Mouse (Mus musculus) embryonic facial prominence, embryonic 10.5 days (tissue): ENCODE measurements at regions not wholly inside any gene's neighbourhood (a gene's known extent, or its start where the extent isn't known, plus 50 kb on each side); places are given as distances from the start of the nearest gene placed in this dataset.
A peak's percentile ranks its signal among the peaks of the same experiment; 100 is the strongest.

ENCODE experiments used
- DNase-seq: peaks from one replicate; pipeline ENCODE4 v3.0.0-alpha.2; 2017; ENCODE audit warnings: low spot score
- H3K27ac ChIP-seq: fragments of 300-500 bp; sonication (generic); replicated peaks from 2 replicates; pipeline ENCODE4 v1.5.1; 2016; ENCODE audit warnings: mild to moderate bottlenecking
- H3K27me3 ChIP-seq: fragments of 300-500 bp; sonication (generic); replicated peaks from 2 replicates; pipeline ENCODE4 v1.6.1; 2016; ENCODE audit warnings: low read depth, mild to moderate bottlenecking; ENCODE audit not compliant: poor library complexity, severe bottlenecking
- H3K36me3 ChIP-seq: fragments of 300-500 bp; sonication (generic); replicated peaks from 2 replicates; pipeline ENCODE4 v1.6.1; 2016; ENCODE audit warnings: mild to moderate bottlenecking, moderate library complexity
- H3K4me1 ChIP-seq: fragments of 300-500 bp; sonication (generic); 2 replicates; pipeline ENCODE4 v1.6.1; 2016
- H3K4me3 ChIP-seq: fragments of 300-500 bp; sonication (generic); 2 replicates; pipeline ENCODE4 v1.5.1; 2016; ENCODE audit warnings: mild to moderate bottlenecking, moderate library complexity
- H3K9me3 ChIP-seq: fragments of 300-500 bp; sonication (generic); 2 replicates; pipeline ENCODE4 v1.6.1; 2016; ENCODE audit warnings: mild to moderate bottlenecking
- WGBS: fragments of 180-500 bp; shearing (Covaris S2); methylation state at CpG from one replicate; pipeline ENCODE4 v1.1.7; 2016; 5-methylcytosine and 5-hydroxymethylcytosine counted together

DNA sequence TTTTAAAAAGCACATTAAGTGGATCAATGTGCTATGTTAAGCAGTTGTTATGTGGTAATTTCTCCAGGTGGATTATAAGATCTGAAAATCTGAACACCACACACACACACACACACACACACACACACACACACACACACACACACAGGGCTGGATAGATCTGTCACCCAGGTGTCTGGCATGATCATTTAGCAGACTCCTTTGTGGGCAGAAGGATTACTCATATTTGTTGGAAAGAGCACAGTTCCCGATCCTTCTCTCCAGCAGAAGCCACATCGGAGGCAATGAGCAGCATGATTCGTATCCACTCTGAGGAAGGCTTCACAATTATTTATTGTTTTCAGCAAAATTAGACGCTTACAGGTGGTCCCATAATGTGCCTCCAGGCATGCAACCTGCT is 116.6 kb upstream of the Dpyd start:
- DNase-seq, result no peak
- WGBS, result 86% methylated on average over 4 of the region's 4 CpGs
- Histone ChIP-seq H3K36me3 (no peaks in the 10 kb centered on the region), H3K4me3 (no peak overlapping the region), H3K27me3 (no peaks in the 10 kb centered on the region), H3K27ac (no peak overlapping the region), H3K9me3 (no peaks in the 10 kb centered on the region), H3K4me1 (peaks cover 5% of the 10 kb centered on the region)

DNA sequence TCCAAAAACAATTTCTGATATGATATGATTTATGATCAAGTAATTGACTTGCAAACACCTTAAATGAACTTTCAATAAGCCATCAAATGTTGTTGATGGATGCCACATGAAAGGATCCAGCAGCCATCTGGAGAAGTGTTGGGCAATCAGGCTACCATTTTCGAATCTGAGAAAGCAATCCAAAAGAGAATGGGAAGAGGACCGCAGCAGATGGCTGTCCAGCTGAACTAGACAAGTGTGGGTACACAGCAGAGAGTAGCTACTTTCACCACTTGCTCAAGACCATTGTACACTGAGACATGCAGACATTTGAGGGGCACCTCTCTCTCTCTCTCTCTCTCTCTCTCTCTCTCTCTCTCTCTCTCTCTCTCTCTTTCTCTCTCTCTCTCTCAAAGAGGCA is 102.3 kb upstream of the Dpyd start:
- no peak for DNase-seq

GRCm38 (mm10) chr3:118465611-118466010 is 96.3 kb upstream of the Dpyd start:
- WGBS, result 95% methylated on average over 2 of the region's 2 CpGs
- Histone ChIP-seq H3K27me3 (no peaks in the 10 kb centered on the region), H3K9me3 (no peaks in the 10 kb centered on the region), H3K4me1 (no peaks in the 10 kb centered on the region), H3K36me3 (no peaks in the 10 kb centered on the region), H3K4me3 (no peak overlapping the region), H3K27ac (no peak overlapping the region)
- no peak for DNase-seq

More for the DNA sequence above, 102.3 kb upstream of the Dpyd start:
- H3K36me3 ChIP-seq, result no peaks in the 10 kb centered on the region
- H3K27me3 ChIP-seq, result no peaks in the 10 kb centered on the region
- H3K4me3 ChIP-seq, result no peak overlapping the region
- no peak overlapping the region for H3K27ac ChIP-seq
- 92% methylated on average over 2 of the region's 2 CpGs for WGBS
- H3K4me1 ChIP-seq, result no peaks in the 10 kb centered on the region
- H3K9me3 ChIP-seq, result no peaks in the 10 kb centered on the region

DNA sequence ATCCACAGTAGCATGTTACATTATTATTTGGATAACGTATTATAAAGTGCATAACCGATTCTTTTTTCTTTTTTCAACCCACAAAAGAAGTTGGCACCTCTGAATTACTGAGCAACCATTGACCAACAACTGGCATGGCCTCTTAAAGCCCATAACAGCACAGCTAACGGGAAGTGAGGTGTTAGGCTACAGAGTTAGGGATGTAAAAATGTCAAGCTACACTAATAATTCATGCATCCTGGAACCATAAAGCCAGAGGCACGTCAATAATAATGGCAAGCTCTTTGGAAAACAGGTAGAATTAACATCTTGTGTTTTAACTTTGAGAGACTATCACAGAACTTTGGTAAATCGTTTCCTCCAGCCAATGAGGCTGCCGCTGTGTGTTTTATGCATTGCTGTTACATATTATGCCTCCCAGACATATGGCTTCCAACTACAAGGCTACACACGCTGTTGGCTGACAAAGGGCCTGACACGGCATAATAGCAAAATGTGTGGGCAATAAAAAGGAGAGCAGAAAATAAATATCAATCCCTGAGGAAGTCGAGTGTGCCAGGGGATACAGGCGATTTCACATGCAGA is 89.6 kb upstream of the Dpyd start:
- Histone ChIP-seq H3K27ac (no peak overlapping the region), H3K4me3 (no peak overlapping the region), H3K36me3 (no peaks in the 10 kb centered on the region), H3K27me3 (no peaks in the 10 kb centered on the region), H3K4me1 (0 out of 2 replicates have a peak, but pooled peaks cover 5% of the 10 kb centered on the region), H3K9me3 (no peaks in the 10 kb centered on the region)
- 83% methylated on average over 10 of the region's 10 CpGs for WGBS
- DNase-seq, result no peak

- Histone ChIP-seq H3K4me3 (no peak overlapping the region), H3K27me3 (no peaks in the 10 kb centered on the region), H3K36me3 (no peaks in the 10 kb centered on the region), H3K9me3 (no peaks in the 10 kb centered on the region), H3K4me1 (peaks cover 8% of the 10 kb centered on the region), H3K27ac (no peak overlapping the region)
- 90% methylated on average over 8 of the region's 8 CpGs for WGBS
- DNase-seq, result no peak
Measured at GRCm38 (mm10) chr3:118478065-118478464, 83.9 kb upstream of the Dpyd start.

DNA sequence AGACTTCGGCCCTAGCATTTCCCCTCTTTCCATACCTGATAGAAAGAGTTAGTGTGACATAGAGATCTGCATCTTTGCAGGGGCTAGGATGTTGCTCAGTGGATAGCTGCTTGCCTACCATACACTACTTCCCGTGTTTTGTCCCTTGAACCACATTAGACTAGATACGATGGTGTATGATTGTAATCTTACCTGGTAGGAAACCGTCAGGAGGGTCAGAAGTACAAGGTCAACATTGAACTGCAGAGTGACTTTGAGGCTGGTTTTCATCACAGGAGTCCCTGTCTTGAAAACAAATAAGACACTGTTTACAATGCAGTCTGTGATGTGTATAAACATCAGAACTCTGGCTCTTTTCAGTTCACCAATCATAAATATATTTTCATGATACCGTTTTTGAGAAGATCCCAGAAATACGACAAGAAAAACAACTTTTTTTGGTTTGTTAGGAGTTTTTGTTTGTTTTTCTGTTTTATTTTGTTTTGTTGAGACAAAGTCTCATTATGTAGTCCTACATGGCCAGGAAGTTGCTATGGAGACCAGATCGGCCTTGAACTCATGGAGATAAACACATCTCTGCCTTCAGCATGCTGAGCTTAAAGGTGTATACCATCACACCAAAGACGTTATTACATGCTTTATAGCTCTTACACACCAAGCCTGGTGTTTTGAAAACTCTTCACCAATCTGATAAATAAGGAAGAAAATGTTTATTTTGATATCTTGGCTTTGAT is 81.2 kb upstream of the Dpyd start:
- no peaks in the 10 kb centered on the region for H3K9me3 ChIP-seq
- H3K27ac ChIP-seq, result no peak overlapping the region
- peaks cover 8% of the 10 kb centered on the region for H3K4me1 ChIP-seq
- WGBS, result 78% methylated on average over 8 of the region's 8 CpGs
- no peaks in the 10 kb centered on the region for H3K27me3 ChIP-seq
- H3K36me3 ChIP-seq, result no peaks in the 10 kb centered on the region
- no peak for DNase-seq
- H3K4me3 ChIP-seq, result no peak overlapping the region

DNA sequence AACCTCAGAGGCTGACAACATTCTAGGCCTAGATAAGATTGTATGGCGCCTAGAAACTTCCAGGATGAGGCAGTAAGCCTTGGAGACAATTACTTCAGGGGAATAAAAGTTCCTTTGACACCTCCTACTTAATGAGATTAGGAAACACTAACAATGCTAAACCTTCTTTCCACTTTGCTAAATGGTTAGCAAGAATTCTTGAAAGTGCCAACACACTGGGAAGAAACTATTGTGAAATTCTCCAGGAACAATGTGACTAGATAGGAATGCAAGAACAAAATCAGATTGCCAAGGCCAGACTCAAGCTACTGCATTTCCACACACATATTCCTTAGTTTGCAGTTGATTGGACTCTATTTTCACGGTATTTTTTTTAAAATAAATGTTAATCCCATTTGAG is 76.0 kb upstream of the Dpyd start:
- Histone ChIP-seq H3K27me3 (no peaks in the 10 kb centered on the region), H3K9me3 (no peaks in the 10 kb centered on the region), H3K4me3 (no peak overlapping the region), H3K4me1 (no peaks in the 10 kb centered on the region), H3K36me3 (no peaks in the 10 kb centered on the region), H3K27ac (no peak overlapping the region)
- DNase-seq, result no peak
- WGBS, result 77% methylated on average over 2 of the region's 2 CpGs

DNA sequence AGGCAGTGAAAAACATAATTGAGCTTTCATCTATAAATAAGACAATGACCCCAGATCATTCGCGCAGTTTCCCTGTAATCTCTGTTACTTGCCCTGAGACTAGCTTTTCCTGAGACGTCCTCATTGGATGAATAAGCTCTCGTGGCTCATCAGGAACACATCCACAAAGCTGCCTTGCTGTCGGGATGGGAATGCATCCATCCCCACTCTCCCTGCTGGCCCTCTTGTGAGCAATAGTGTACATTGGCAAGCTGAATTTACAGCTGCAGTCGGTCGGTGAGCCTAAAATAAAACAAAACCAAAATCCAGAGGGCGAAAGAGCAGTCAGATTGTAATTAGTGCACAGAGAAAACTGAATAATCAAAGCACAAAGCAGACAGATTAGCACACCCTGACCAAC is 74.5 kb upstream of the Dpyd start:
- no peak overlapping the region for H3K27ac ChIP-seq
- no peaks in the 10 kb centered on the region for H3K27me3 ChIP-seq
- H3K9me3 ChIP-seq, result no peaks in the 10 kb centered on the region
- WGBS, result 72% methylated on average over 8 of the region's 8 CpGs
- H3K4me3 ChIP-seq, result no peak overlapping the region
- no peak for DNase-seq
- H3K4me1 ChIP-seq, result no peaks in the 10 kb centered on the region
- no peaks in the 10 kb centered on the region for H3K36me3 ChIP-seq

DNA sequence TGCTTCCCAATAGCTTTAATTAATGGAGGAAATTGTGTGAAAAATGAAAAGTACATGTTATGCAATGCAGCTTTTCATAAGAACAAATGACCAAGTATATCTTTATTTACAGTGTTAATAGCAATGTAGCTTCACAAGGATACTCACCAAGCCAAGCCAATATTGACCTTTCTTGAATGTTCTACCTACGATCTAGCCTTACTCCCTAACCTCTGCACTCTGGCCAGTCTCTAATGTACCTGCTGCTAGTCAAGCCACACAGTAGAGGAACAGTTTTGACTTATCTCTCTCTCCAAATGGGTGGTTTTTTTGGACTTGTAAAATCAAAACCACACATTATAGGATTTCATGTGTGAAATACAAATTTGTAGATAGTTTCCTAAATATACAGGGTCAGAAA is 70.8 kb upstream of the Dpyd start:
- no peak overlapping the region for H3K4me3 ChIP-seq
- peaks cover 4% of the 10 kb centered on the region; the same call in 1 of the 2 replicates for H3K4me1 ChIP-seq
- H3K36me3 ChIP-seq, result no peaks in the 10 kb centered on the region
- no peaks in the 10 kb centered on the region for H3K27me3 ChIP-seq
- H3K9me3 ChIP-seq, result no peaks in the 10 kb centered on the region
- H3K27ac ChIP-seq, result no peak overlapping the region
- 97% methylated on average over 1 of the region's 1 CpGs for WGBS
- DNase-seq, result no peak

DNA sequence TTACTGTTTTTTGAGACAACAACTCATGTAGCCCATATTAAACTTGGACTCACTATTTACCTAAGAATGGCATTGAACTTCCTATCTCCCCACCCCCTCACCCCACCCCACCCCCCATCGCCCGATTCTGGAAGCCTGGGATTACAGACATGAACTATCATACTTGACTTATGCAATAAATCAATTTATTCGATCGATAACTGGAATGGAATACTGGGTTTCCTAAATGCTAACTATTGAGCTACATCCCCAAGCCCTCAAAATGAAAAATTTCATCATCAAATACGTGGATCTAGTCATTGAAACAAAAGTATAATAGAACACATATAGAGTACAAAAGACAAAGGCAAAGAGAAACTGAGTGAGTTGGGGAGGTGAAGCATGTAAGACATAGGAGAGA is 70.1 kb upstream of the Dpyd start:
- Histone ChIP-seq H3K9me3 (no peaks in the 10 kb centered on the region), H3K36me3 (no peaks in the 10 kb centered on the region), H3K27me3 (no peaks in the 10 kb centered on the region), H3K4me3 (no peak overlapping the region), H3K27ac (no peak overlapping the region), H3K4me1 (peaks cover 4% of the 10 kb centered on the region; the same call in 1 of the 2 replicates)
- WGBS, result 94% methylated on average over 5 of the region's 5 CpGs
- no peak for DNase-seq

GRCm38 (mm10) chr3:118494611-118495010 is 67.3 kb upstream of the Dpyd start:
- Histone ChIP-seq H3K4me3 (no peak overlapping the region), H3K27me3 (no peaks in the 10 kb centered on the region), H3K36me3 (no peaks in the 10 kb centered on the region), H3K27ac (no peak overlapping the region), H3K4me1 (peaks cover 4% of the 10 kb centered on the region; the same call in 1 of the 2 replicates), H3K9me3 (no peaks in the 10 kb centered on the region)
- WGBS, result 85% methylated on average over 1 of the region's 1 CpGs
- DNase-seq, result no peak

DNA sequence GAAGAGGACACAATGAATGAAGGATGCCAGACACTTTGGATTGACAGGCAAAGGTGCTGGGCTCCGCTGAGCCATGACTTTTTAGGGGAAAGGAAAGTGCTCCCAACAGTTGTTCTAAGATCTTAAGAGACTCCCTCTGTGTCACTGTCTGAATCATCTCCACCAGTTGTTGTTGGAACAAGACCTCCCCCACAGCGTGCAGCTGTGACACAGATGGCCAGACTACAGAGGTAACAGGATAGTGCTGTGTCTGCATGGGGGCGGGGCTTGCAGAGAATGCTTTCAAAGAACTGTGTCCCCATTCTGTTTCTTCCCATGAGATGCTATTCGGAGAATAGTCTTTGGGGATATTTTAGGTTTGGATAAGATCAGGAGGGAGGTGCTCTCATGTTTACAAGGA is 61.7 kb upstream of the Dpyd start:
- Histone ChIP-seq H3K27me3 (no peaks in the 10 kb centered on the region), H3K4me1 (peaks cover 8% of the 10 kb centered on the region), H3K36me3 (no peaks in the 10 kb centered on the region), H3K27ac (no peak overlapping the region), H3K9me3 (no peaks in the 10 kb centered on the region), H3K4me3 (no peak overlapping the region)
- DNase-seq, result peak; percentile 64
- 10% methylated on average over 4 of the region's 4 CpGs for WGBS

DNA sequence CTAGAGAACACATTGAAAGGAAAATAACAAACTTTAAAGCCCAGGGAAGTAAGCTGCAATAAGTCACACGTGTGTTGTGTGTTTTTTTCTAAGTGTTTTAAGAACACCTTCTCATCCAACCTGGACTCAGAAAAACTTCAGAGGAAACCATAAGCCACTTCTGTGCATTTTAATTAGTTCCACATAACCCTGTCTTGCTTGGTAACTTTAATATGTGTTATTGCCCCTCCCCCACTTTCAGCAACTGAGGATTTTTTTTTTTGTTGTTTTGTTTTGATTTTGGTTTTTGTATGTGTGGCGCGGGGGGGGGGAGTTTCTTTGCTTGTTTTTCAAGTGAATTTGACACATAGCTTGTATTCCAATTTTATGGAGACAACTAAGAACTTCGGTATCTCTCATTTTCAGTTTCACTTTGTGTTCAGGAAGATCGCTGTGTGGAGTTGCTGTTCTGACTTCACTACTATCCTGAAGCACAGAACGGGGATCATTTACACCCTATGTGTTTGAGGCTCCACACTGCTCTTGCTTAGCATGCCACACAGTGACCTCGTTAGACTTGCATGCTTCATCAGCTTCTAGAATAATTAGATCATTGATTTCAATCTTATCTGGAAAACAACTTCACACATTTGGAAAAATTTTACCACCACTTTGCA is 54.2 kb upstream of the Dpyd start:
- WGBS, result 77% methylated on average over 7 of the region's 7 CpGs
- Histone ChIP-seq H3K27me3 (no peaks in the 10 kb centered on the region), H3K4me1 (peaks cover 7% of the 10 kb centered on the region), H3K4me3 (no peak overlapping the region), H3K36me3 (no peaks in the 10 kb centered on the region), H3K9me3 (no peaks in the 10 kb centered on the region), H3K27ac (no peak overlapping the region)
- DNase-seq, result no peak
